Mouse (Mus musculus): ENCODE results near the gene Aicda.

DNA sequence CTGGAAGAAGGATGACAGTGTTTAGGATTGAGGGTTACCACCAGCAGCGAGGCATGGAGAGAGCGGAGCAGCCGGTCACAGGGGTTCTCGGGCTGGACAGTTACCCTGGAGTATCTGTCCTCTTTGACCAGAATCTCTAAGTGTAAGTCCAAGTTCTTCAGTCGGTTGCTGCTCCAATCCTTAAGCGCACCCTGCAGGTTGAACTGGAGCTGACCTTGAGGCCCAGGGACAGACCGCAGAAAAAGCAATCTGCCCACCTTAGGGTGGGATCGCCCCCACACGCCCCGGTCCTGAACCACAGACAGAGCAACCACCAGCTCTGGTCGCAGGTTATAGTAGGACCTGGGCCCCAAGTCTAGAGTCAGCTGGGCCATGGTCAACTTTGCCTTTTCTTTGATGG, 53.1 kb downstream of the Aicda start:
- TF ChIP-seq CTCF (IDR thresholded peaks at IDR 0.05; ENCODE audit: low read depth, low read length) (no peak), TAL1 (conservative IDR thresholded peaks at IDR 0.05; ENCODE audit: low read depth, low read length) (no peak), GATA1 (IDR thresholded peaks at IDR 0.05; ENCODE audit: borderline replicate concordance, low read length) (no peak), POLR2AphosphoS5 (IDR thresholded peaks at IDR 0.05; ENCODE audit: insufficient replicate concordance, low read depth, low read length) (no peak), GATA2 (IDR thresholded peaks at IDR 0.05; ENCODE audit: borderline replicate concordance, low read depth, low read length) (no peak)
